Mouse (Mus musculus): ENCODE measurements around the gene Agpat3.

GRCm38 (mm10) chr10:78390982-78391470, 38.7 kb upstream of the Agpat3 start:
- TF ChIP-seq POLR2A (IDR thresholded peaks at IDR 0.05; ENCODE audit: borderline replicate concordance, control insufficient read depth, low read depth, low read length) (no peak), CTCF (IDR thresholded peaks at IDR 0.05; ENCODE audit: control insufficient read depth, insufficient read depth, low read length) (no peak)
